Mouse (Mus musculus) liver, embryonic 15.5 days (tissue): ENCODE results near the gene Plekho2. TPM values are rescaled to one million over a fixed set of nuclear protein-coding genes. Genes with fewer than 3 reads are reported as not detected.

Experiments used
- ATAC-seq: fragments of 200-750 bp; cut with Nextera tagmentation; 2 replicates; pipeline ENCODE4 v1.8.0; 2017; ENCODE audit warnings: moderate number of reproducible peaks, mild to moderate bottlenecking, moderate library complexity; ENCODE audit not compliant: insufficient read depth
- H3K27ac ChIP-seq: fragments of 300-500 bp; sonication (generic); replicated peaks from 2 replicates; pipeline ENCODE4 v1.5.1; 2015; ENCODE audit warnings: mild to moderate bottlenecking, inconsistent platforms
- H3K27me3 ChIP-seq: fragments of 300-500 bp; sonication (generic); 2 replicates; pipeline ENCODE4 v1.6.1; 2015; ENCODE audit warnings: mild to moderate bottlenecking, inconsistent platforms
- H3K36me3 ChIP-seq: fragments of 300-500 bp; sonication (generic); replicated peaks from 2 replicates; pipeline ENCODE4 v1.6.1; 2015; ENCODE audit warnings: moderate library complexity, mild to moderate bottlenecking, inconsistent platforms
- H3K4me1 ChIP-seq: fragments of 300-500 bp; sonication (generic); replicated peaks from 2 replicates; pipeline ENCODE4 v1.6.1; 2015; ENCODE audit warnings: inconsistent platforms
- H3K4me2 ChIP-seq: fragments of 300-500 bp; sonication (generic); 2 replicates; pipeline ENCODE4 v1.6.1; 2015; ENCODE audit warnings: moderate library complexity, mild to moderate bottlenecking, inconsistent platforms
- H3K4me3 ChIP-seq: fragments of 300-500 bp; sonication (generic); replicated peaks from 2 replicates; pipeline ENCODE4 v1.5.1; 2015; ENCODE audit warnings: mild to moderate bottlenecking, inconsistent platforms
- H3K9ac ChIP-seq: fragments of 300-500 bp; sonication (generic); 2 replicates; pipeline ENCODE4 v1.6.1; 2015; ENCODE audit warnings: moderate library complexity, mild to moderate bottlenecking, inconsistent platforms
- H3K9me3 ChIP-seq: fragments of 300-500 bp; sonication (generic); replicated peaks from 2 replicates; pipeline ENCODE4 v1.6.1; 2016; ENCODE audit warnings: inconsistent platforms
- WGBS: fragments of 180-500 bp; shearing (Covaris S2); methylation state at CpG from one replicate; pipeline ENCODE4 v1.1.7; 2015; ENCODE audit warnings: mixed read lengths; ENCODE audit not compliant: insufficient replicate concordance; 5-methylcytosine and 5-hydroxymethylcytosine counted together
- polyA plus RNA-seq: library from polyadenylated mRNA; unstranded; fragments of >200 nt; fragmentation: Nextera tagmentation; extraction: Ambion mirVana; gene quantifications from 2 replicates; pipeline ENCODE4 v1.2.1, GENCODE M21; 2015

Plekho2 gene
- polyA plus RNA-seq, 1 experiment from 2014 or later = 27.0 TPM

- peak; percentile 88 for ATAC-seq
- WGBS = 32% methylated on average over 6 of the region's 6 CpGs
- Histone ChIP-seq H3K4me2 (peak overlapping the region; percentile 50), H3K36me3 (no peaks in the 10 kb centered on the region), H3K9me3 (no peaks in the 10 kb centered on the region), H3K27ac (peak overlapping the region; percentile 87), H3K4me3 (no peak overlapping the region), H3K27me3 (no peaks in the 10 kb centered on the region), H3K4me1 (peaks cover 60% of the 10 kb centered on the region), H3K9ac (peak overlapping the region; percentile 30)
Measured at GRCm38 (mm10) chr9:65528417-65529038, 51.3 kb downstream of the Plekho2 start.

DNA sequence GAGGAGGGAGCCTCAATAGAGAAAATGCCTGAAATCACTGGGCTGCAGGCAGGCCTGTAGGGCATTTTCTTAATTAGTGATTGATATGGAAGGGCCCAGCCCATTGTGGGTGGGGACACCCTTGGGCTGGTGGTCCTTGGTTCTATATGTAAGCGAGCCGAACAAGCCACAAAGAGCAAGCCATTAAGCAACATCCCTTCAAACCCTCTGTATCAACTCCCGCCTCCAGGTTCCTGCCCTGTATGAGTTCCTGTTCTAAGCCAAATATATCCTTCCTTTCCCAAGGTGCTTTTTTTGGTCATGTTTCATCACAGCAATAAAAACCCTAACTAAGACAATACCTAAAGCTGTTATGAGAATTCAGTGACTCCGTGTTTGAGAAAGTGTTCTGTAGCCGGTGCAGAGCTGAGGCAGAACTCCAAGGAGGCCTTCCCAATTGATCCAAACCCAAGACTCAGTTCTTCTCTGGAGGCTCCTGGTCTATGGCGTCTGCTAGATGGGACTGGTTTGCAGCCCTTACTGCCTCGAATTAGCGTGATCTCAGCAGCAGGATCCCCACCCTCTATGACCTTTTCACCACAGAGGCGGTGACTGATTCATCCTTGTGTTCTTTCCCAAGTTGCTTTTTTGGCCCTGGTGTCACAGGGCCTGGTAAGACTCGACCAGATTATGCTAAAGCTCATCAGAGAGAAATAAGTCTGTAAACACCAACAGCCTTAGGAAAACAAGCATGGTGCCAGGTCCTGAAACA lies 54.2 kb downstream of the Plekho2 start:
- ATAC-seq = no peak
- peaks cover 53% of the 10 kb centered on the region for H3K4me1 ChIP-seq
- WGBS = 74% methylated on average over 10 of the region's 10 CpGs
- no peak overlapping the region for H3K4me2 ChIP-seq
- H3K27me3 ChIP-seq = peaks cover 9% of the 10 kb centered on the region
- no peaks in the 10 kb centered on the region for H3K36me3 ChIP-seq
- no peak overlapping the region for H3K9ac ChIP-seq
- H3K9me3 ChIP-seq = no peaks in the 10 kb centered on the region
- H3K4me3 ChIP-seq = no peak overlapping the region
- H3K27ac ChIP-seq = 0 out of 2 replicates have a peak overlapping the region, but pooled peaks have one; percentile 19

- Histone ChIP-seq H3K4me2 (no peak overlapping the region; the same call in 1 of the 2 replicates), H3K4me1 (peaks cover 36% of the 10 kb centered on the region), H3K9ac (no peak overlapping the region), H3K27ac (no peak overlapping the region), H3K27me3 (peaks cover 26% of the 10 kb centered on the region), H3K36me3 (no peaks in the 10 kb centered on the region), H3K9me3 (no peaks in the 10 kb centered on the region), H3K4me3 (no peak overlapping the region)
- WGBS = 21% methylated on average over 14 of the region's 14 CpGs
- ATAC-seq = peak; percentile 59
Measured at GRCm38 (mm10) chr9:65523611-65524364, 56.1 kb downstream of the Plekho2 start.

- Histone ChIP-seq H3K36me3 (no peaks in the 10 kb centered on the region), H3K4me3 (no peak overlapping the region), H3K4me1 (peaks cover 13% of the 10 kb centered on the region), H3K27ac (no peak overlapping the region), H3K9me3 (no peaks in the 10 kb centered on the region), H3K9ac (no peak overlapping the region), H3K27me3 (peaks cover 26% of the 10 kb centered on the region), H3K4me2 (no peak overlapping the region)
- no peak for ATAC-seq
- 36% methylated on average over 11 of the region's 11 CpGs for WGBS
Measured at GRCm38 (mm10) chr9:65520505-65520876, 59.3 kb downstream of the Plekho2 start.

- ATAC-seq = no peak
- Histone ChIP-seq H3K36me3 (no peaks in the 10 kb centered on the region), H3K9ac (no peak within 1 kb of the TSS), H3K4me2 (no peak within 1 kb of the TSS), H3K4me3 (no peak within 1 kb of the TSS), H3K4me1 (peaks cover 10% of the 10 kb centered on the region), H3K9me3 (no peaks in the 10 kb centered on the region), H3K27ac (no peak within 1 kb of the TSS), H3K27me3 (peaks cover 26% of the 10 kb centered on the region)
- 25% methylated on average over 25 of the region's 25 CpGs for WGBS
Measured at GRCm38 (mm10) chr9:65519807-65520504, 59.9 kb downstream of the Plekho2 start, which contains the start of gene Ankdd1a. Gene Ankdd1a (minus strand): TSS chr9:65520193.

DNA sequence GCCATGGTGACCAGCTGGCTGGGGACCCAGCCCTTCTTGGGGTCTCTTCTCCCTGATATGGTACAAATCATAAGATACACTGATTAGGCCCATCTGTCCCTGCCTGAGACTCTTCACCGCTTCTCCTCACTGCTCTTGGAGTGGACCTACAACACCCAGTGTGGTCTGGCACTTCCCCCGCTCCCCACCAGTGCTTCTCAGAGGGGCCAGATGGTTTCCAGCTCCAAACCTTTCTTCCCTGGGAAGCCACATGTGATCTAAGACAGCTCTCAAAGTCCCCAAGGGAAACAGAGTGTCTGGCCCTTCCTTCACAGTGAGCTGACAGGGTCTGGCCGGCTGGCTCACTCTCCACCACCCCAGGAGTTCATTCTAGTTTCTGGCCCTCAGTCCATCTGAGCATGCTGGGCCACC lies 65.0 kb downstream of the Plekho2 start:
- H3K36me3 ChIP-seq = no peaks in the 10 kb centered on the region
- no peak overlapping the region for H3K4me2 ChIP-seq
- H3K27ac ChIP-seq = no peak overlapping the region
- 62% methylated on average over 3 of the region's 3 CpGs for WGBS
- no peak for ATAC-seq
- no peak overlapping the region for H3K4me3 ChIP-seq
- no peaks in the 10 kb centered on the region for H3K4me1 ChIP-seq
- H3K27me3 ChIP-seq = peaks cover 14% of the 10 kb centered on the region
- H3K9me3 ChIP-seq = no peaks in the 10 kb centered on the region
- H3K9ac ChIP-seq = no peak overlapping the region

GRCm38 (mm10) chr9:65514431-65514830 lies 65.4 kb downstream of the Plekho2 start:
- H3K4me3 ChIP-seq = no peak overlapping the region
- 64% methylated on average over 8 of the region's 8 CpGs for WGBS
- ATAC-seq = no peak
- H3K36me3 ChIP-seq = no peaks in the 10 kb centered on the region
- H3K27ac ChIP-seq = no peak overlapping the region
- no peaks in the 10 kb centered on the region for H3K4me1 ChIP-seq
- H3K27me3 ChIP-seq = peaks cover 14% of the 10 kb centered on the region
- no peaks in the 10 kb centered on the region for H3K9me3 ChIP-seq
- H3K4me2 ChIP-seq = no peak overlapping the region
- H3K9ac ChIP-seq = no peak overlapping the region

GRCm38 (mm10) chr9:65512520-65512919 lies 67.3 kb downstream of the Plekho2 start:
- Histone ChIP-seq H3K27me3 (peaks cover 20% of the 10 kb centered on the region), H3K27ac (no peak overlapping the region), H3K36me3 (no peaks in the 10 kb centered on the region), H3K9me3 (no peaks in the 10 kb centered on the region), H3K4me3 (no peak overlapping the region), H3K4me1 (no peaks in the 10 kb centered on the region), H3K9ac (no peak overlapping the region), H3K4me2 (no peak overlapping the region)
- 57% methylated on average over 3 of the region's 3 CpGs for WGBS
- no peak for ATAC-seq

DNA sequence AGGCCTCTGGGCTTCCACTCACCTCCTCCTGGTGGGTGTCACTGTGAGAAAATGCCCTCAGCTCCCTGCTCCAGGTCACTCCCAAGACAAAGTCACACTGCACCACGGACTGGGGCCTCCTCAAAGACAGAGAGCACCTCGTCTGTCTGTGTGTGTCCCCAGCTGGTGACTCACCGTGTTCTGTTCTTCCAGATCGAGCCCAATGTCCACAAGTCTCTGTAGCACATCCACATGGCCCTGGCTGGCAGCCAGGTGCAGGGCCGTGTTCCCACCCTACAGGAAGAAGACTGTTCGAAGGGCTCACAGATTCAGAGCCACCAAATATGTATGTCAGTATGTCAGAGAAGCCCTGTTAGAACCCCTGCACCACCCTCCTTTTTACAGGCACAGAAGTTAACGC lies 71.4 kb downstream of the Plekho2 start:
- 47% methylated on average over 7 of the region's 7 CpGs for WGBS
- Histone ChIP-seq H3K27ac (no peak overlapping the region), H3K4me1 (no peaks in the 10 kb centered on the region), H3K9me3 (no peaks in the 10 kb centered on the region), H3K4me3 (no peak overlapping the region), H3K9ac (no peak overlapping the region), H3K36me3 (no peaks in the 10 kb centered on the region), H3K27me3 (peaks cover 20% of the 10 kb centered on the region; the same call in 1 of the 2 replicates), H3K4me2 (no peak overlapping the region)
- ATAC-seq = no peak

GRCm38 (mm10) chr9:65502721-65503505 lies 76.9 kb downstream of the Plekho2 start:
- Histone ChIP-seq H3K36me3 (no peaks in the 10 kb centered on the region), H3K4me1 (no peaks in the 10 kb centered on the region), H3K27me3 (peaks cover 4% of the 10 kb centered on the region; the same call in 1 of the 2 replicates), H3K4me2 (no peak overlapping the region), H3K27ac (no peak overlapping the region), H3K4me3 (no peak overlapping the region), H3K9me3 (no peaks in the 10 kb centered on the region), H3K9ac (no peak overlapping the region)
- ATAC-seq = no peak
- WGBS = 74% methylated on average over 21 of the region's 21 CpGs
